Mouse (Mus musculus) CH12.LX (cell line): ENCODE data around the gene Znfx1. TPM values are rescaled to one million over a fixed set of nuclear protein-coding genes. Genes with fewer than 3 reads are reported as not detected.

Experiments
- DNase-seq: peaks from one replicate; pipeline ENCODE4 v3.0.0-alpha.2; 2013; ENCODE audit errors: extremely low read depth
- H3K27ac ChIP-seq: 2 replicates; pipeline ENCODE4 v1.5.1; 2012; ENCODE audit warnings: low read depth, mild to moderate bottlenecking, control low read depth, moderate library complexity; ENCODE audit not compliant: insufficient read depth
- H3K27me3 ChIP-seq: replicated peaks from 2 replicates; pipeline ENCODE3; 2012; ENCODE audit warnings: inconsistent platforms
- H3K36me3 ChIP-seq, 2 experiments: replicated peaks in 1 of 2; 2 replicates each; pipeline versions ENCODE3 to v1.6.1; 2012; ENCODE audit warnings: inconsistent platforms in 1 of 2, low read length in 1 of 2, mild to moderate bottlenecking in 1 of 2, mixed read lengths in 1 of 2, moderate library complexity in 1 of 2; ENCODE audit not compliant: control insufficient read depth in 1 of 2, insufficient read depth in 1 of 2
- H3K4me1 ChIP-seq, 2 experiments: 2 replicates each; pipeline ENCODE4 v1.6.1; 2012; ENCODE audit warnings: inconsistent platforms in 1 of 2, moderate library complexity in 1 of 2; ENCODE audit not compliant: insufficient read depth in 2 of 2, control insufficient read depth in 1 of 2
- H3K4me2 ChIP-seq: 2 replicates; pipeline ENCODE4 v1.6.1; 2012; ENCODE audit warnings: low read depth, mild to moderate bottlenecking, control low read depth; ENCODE audit not compliant: poor library complexity, insufficient read depth, severe bottlenecking
- H3K4me3 ChIP-seq, 3 experiments: fragments of 150-350 bp in 1 of 3; sonication (generic) in 1 of 3; replicated peaks in 1 of 3; 2 replicates each; pipeline versions ENCODE3 to v1.5.1; 2011 to 2012; ENCODE audit warnings: low read depth in 2 of 3, low read length in 2 of 3, mild to moderate bottlenecking in 2 of 3, moderate library complexity in 2 of 3, control low read depth in 1 of 3, improper control_type of control experiment in 1 of 3, inconsistent platforms in 1 of 3, mixed read lengths in 1 of 3; ENCODE audit not compliant: poor library complexity in 1 of 3
- H3K79me2 ChIP-seq: replicated peaks from 2 replicates; pipeline ENCODE4 v1.6.1; 2012; ENCODE audit warnings: mild to moderate bottlenecking, moderate library complexity; ENCODE audit not compliant: control insufficient read depth, poor library complexity, insufficient read depth, severe bottlenecking; ENCODE audit errors: extremely low read depth
- H3K9ac ChIP-seq: 2 replicates; pipeline ENCODE4 v1.6.1; 2012; ENCODE audit warnings: low read depth, mild to moderate bottlenecking, control low read depth, moderate library complexity; ENCODE audit not compliant: insufficient read depth
- H3K9me3 ChIP-seq: replicated peaks from 2 replicates; pipeline ENCODE3; 2012; ENCODE audit warnings: low read length, inconsistent platforms, mixed read lengths
- CHD2 ChIP-seq: IDR thresholded peaks from 2 replicates; pipeline ENCODE4 v1.6.1; 2011; ENCODE audit warnings: low read length, improper control_type of control experiment
- EP300 ChIP-seq: IDR thresholded peaks from 2 replicates; pipeline ENCODE4 v1.6.1; 2011; ENCODE audit warnings: low read length, improper control_type of control experiment
- ETS1 ChIP-seq: conservative IDR thresholded peaks from 2 replicates; pipeline ENCODE4 v1.6.1; 2012; ENCODE audit warnings: low read depth, mild to moderate bottlenecking, inconsistent platforms, low read length, improper control_type of control experiment, moderate library complexity
- GABPA ChIP-seq: IDR thresholded peaks from 2 replicates; pipeline ENCODE4 v1.6.1; 2012; ENCODE audit warnings: low read depth, low read length, improper control_type of control experiment, inconsistent platforms; ENCODE audit not compliant: insufficient replicate concordance
- HCFC1 ChIP-seq: IDR thresholded peaks from 2 replicates; pipeline ENCODE4 v1.6.1; 2012; ENCODE audit warnings: low read depth, mild to moderate bottlenecking, inconsistent platforms, low read length, improper control_type of control experiment
- IRF4 ChIP-seq: IDR thresholded peaks from 2 replicates; pipeline ENCODE4 v1.6.1; 2014; ENCODE audit warnings: low read depth, mild to moderate bottlenecking, inconsistent platforms, low read length, improper control_type of control experiment
- JUN ChIP-seq: IDR thresholded peaks from 2 replicates; pipeline ENCODE4 v1.6.1; 2011; ENCODE audit warnings: low read depth, mild to moderate bottlenecking, low read length, improper control_type of control experiment, moderate library complexity; ENCODE audit not compliant: insufficient read depth
- JUND ChIP-seq: conservative IDR thresholded peaks from 2 replicates; pipeline ENCODE4 v1.6.1; 2011; ENCODE audit warnings: low read depth, low read length, improper control_type of control experiment
- KAT2A ChIP-seq: IDR thresholded peaks from 2 replicates; pipeline ENCODE4 v1.6.1; 2012; ENCODE audit warnings: low read length, improper control_type of control experiment, inconsistent platforms; ENCODE audit not compliant: insufficient replicate concordance
- NRF1 ChIP-seq: IDR thresholded peaks from 2 replicates; pipeline ENCODE4 v1.6.1; 2014; ENCODE audit warnings: low read depth, mild to moderate bottlenecking, inconsistent platforms, low read length, improper control_type of control experiment, moderate library complexity
- PAX5 ChIP-seq: IDR thresholded peaks from 2 replicates; pipeline ENCODE4 v1.6.1; 2012; ENCODE audit warnings: low read length, inconsistent platforms, mixed read lengths
- POLR2AphosphoS2 ChIP-seq: IDR thresholded peaks from 2 replicates; pipeline ENCODE4 v1.6.1; 2011; ENCODE audit warnings: low read depth, low read length, improper control_type of control experiment
- RCOR1 ChIP-seq: conservative IDR thresholded peaks from 2 replicates; pipeline ENCODE4 v1.6.1; 2012; ENCODE audit warnings: low read depth, mild to moderate bottlenecking, inconsistent platforms, low read length, improper control_type of control experiment
- SMC3 ChIP-seq: IDR thresholded peaks from 2 replicates; pipeline ENCODE4 v1.6.1; 2011; ENCODE audit warnings: low read depth, low read length, improper control_type of control experiment
- TCF12 ChIP-seq: IDR thresholded peaks from 2 replicates; pipeline ENCODE4 v1.6.1; 2014; ENCODE audit warnings: low read depth, mild to moderate bottlenecking, inconsistent platforms, low read length, improper control_type of control experiment
- ZMIZ1 ChIP-seq: IDR thresholded peaks from 2 replicates; pipeline ENCODE4 v1.6.1; 2012; ENCODE audit warnings: low read depth, mild to moderate bottlenecking, inconsistent platforms, low read length, improper control_type of control experiment
- ZNF384 ChIP-seq: IDR thresholded peaks from 2 replicates; pipeline ENCODE4 v1.6.1; 2012; ENCODE audit warnings: low read depth, low read length, improper control_type of control experiment, inconsistent platforms
- dilution Hi-C: fragments of 300-500 bp; cut with MboI; formaldehyde crosslinking; loops from 2 replicates; pipeline ENCODE4 v1.14.3; 2020; ENCODE audit warnings: low sequenced_read_pairs; ENCODE audit not compliant: extremely low pct_unique_long_range_greater_than_20kb, extremely low pct_ligation_motif_present
- in situ Hi-C: fragments of 300-500 bp; cut with MboI; formaldehyde crosslinking; loops from 3 replicates; pipeline ENCODE4 v1.14.3; 2019; ENCODE audit warnings: low sequenced_read_pairs, low pct_ligation_motif_present, low pct_unique_long_range_greater_than_20kb, mixed read lengths
- polyA plus RNA-seq: library from polyadenylated mRNA; unstranded; fragments of >175 nt; gene quantifications from 2 replicates; pipeline ENCODE4 v1.2.1, GENCODE M21; 2012; ENCODE audit warnings: low read depth; ENCODE audit not compliant: insufficient read length
- total RNA-seq, 2 experiments: library from RNA; depleted of rRNA; stranded (reverse); fragments of 300-350 nt in 1 of 2; fragments of >200 nt in 1 of 2; gene quantifications; 2 replicates each; pipeline ENCODE4 v1.2.3; 2012 to 2014

Znfx1 gene
- total and polyA plus RNA-seq, 3 experiments, result 5.1 to 9.0 (median 8.1) TPM

- H3K4me1 ChIP-seq, result peaks cover 0 to 4% of the 10 kb centered on the region in 2 experiments; a peak in 1 of 4 replicates
- TF ChIP-seq ZNF384 (no peak), EP300 (no peak), ZMIZ1 (no peak), HCFC1 (no peak), RCOR1 (no peak), TCF12 (no peak), POLR2AphosphoS2 (no peak), SMC3 (no peak), JUND (no peak)
- no peaks in the 10 kb centered on the region for H3K79me2 ChIP-seq
- H3K27ac ChIP-seq, result no peak overlapping the region
- H3K9ac ChIP-seq, result no peak overlapping the region
- no peak overlapping the region for H3K4me3 ChIP-seq
- no peaks in the 10 kb centered on the region for H3K27me3 ChIP-seq
- dilution Hi-C loops, result no loop called here
- H3K9me3 ChIP-seq, result no peaks in the 10 kb centered on the region
- in situ Hi-C loops, result no loop called here
- no peak overlapping the region for H3K4me2 ChIP-seq
- peaks cover 73 to 93% of the 10 kb centered on the region in 2 experiments for H3K36me3 ChIP-seq
- no peak for DNase-seq
Measured at GRCm38 (mm10) chr2:167043400-167044121, 19.3 kb downstream of the Znfx1 start.

DNA sequence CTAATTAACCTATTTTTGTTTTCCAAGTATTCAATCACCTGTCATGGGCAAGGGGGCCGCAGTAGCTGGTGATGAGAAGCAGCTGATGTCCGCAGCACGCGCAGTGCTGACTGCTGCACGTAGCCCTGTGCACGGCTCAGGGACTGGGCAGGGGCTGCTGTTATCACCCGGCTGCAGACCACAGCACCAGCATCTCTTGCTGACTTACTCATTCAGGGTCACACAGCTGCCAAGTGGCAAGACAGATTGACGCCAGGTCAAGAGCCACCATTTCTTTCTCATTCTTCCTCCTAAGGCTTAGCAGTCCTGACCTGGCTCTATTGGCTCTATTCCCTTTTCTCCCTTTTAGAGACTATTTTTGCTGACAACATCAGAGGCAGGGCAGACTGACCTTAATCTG lies 23.4 kb downstream of the Znfx1 start:
- Histone ChIP-seq H3K27me3 (no peaks in the 10 kb centered on the region), H3K9me3 (no peaks in the 10 kb centered on the region), H3K4me2 (no peak overlapping the region), H3K9ac (no peak overlapping the region), H3K27ac (no peak overlapping the region)
- dilution Hi-C loops (no loop called here), in situ Hi-C loops (no loop called here)
- no peak for DNase-seq
- TF ChIP-seq CHD2 (no peak), HCFC1 (no peak), RCOR1 (no peak), PAX5 (no peak), KAT2A (no peak), JUN (no peak), POLR2AphosphoS2 (no peak), ZMIZ1 (no peak), ETS1 (no peak), GABPA (no peak), IRF4 (no peak), NRF1 (no peak)
- TF ChIP-seq, all 38 proteins: peak for 0
- Histone ChIP-seq H3K4me3 (no peak overlapping the region), H3K36me3 (peaks cover 92 to 98% of the 10 kb centered on the region in 2 experiments), H3K4me1 (peaks cover 0 to 4% of the 10 kb centered on the region in 2 experiments; a peak in 1 of 4 replicates), H3K79me2 (no peaks in the 10 kb centered on the region)
